Comparison of ENCODE assay signal across 8 mouse cellular contexts in the genomic region with DNA sequence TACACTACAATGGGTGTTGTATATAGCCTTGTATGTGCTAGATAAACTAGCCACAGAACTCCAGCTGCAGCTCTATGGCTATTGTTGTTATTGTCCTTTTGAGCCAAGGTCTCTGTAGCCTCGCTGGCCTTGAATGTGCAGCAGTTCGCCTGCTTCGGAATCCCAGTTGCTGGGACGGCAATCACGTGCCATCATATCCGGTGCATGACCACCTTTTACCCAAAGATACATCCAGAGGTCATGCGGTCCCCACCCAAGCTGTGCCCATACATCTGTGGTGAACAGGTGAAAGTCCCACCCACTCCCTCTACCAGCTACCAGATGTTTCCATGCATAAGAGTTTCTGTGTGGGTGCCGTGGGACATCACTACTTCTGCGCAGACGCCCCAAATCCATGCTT. TPM values are rescaled to one million over a fixed set of nuclear protein-coding genes. Genes with fewer than 3 reads are reported as not detected.
A peak's percentile ranks its signal among the peaks of the same experiment; 100 is the strongest.
DNase-seq lines count a peak whose midpoint lies in the region; ATAC-seq and TF ChIP-seq lines count a peak whose summit lies in the region.

No protein-coding gene starts in this region.

- no peaks in the 10 kb centered on the region for H3K27me3 ChIP-seq in kidney, adult 2 months (replicated peaks; ENCODE audit: control insufficient read depth, insufficient read depth, low read length)
- peaks cover 20% of the 10 kb centered on the region for H3K27me3 ChIP-seq in hindbrain, embryonic 16.5 days (replicated peaks; ENCODE audit: control insufficient read depth, insufficient read depth, low read length)

- H3K9ac ChIP-seq in hindbrain, embryonic 16.5 days (ENCODE audit: low read depth, low read length): no peak overlapping the region; the same call in 1 of the 2 replicates

- TF ChIP-seq CTCF in kidney, adult 2 months (conservative IDR thresholded peaks at IDR 0.05; ENCODE audit: insufficient read depth, insufficient read length, low read depth, low read length): no peak

- H3K27ac ChIP-seq in kidney, adult 2 months (ENCODE audit: insufficient read depth, low read depth, low read length): no peak overlapping the region; the same call in 1 of the 2 replicates
- no peak overlapping the region for H3K27ac ChIP-seq in brown adipose tissue, adult 24 weeks (replicated peaks; ENCODE audit: low read depth, low read length)
- peak overlapping the region; percentile 79; the same call in 1 of the 2 replicates for H3K27ac ChIP-seq in hindbrain, embryonic 16.5 days (ENCODE audit: low read depth, low read length)

- ATAC-seq in hindbrain, embryonic 16.5 days: no peak; the same call in 1 of the 2 replicates
- ATAC-seq in megakaryocyte-erythroid progenitor cell, adult 5-6 weeks (replicated peaks; ENCODE audit: low FRiP score, low TSS enrichment, poor library complexity, severe bottlenecking): 0 out of 2 replicates have a peak, but pooled peaks have one; percentile 5

- peak overlapping the region; percentile 66 for H3K4me2 ChIP-seq in hindbrain, embryonic 16.5 days (ENCODE audit: low read length)

- peak; percentile 7 for DNase-seq in kidney, adult 2 months
- no peak for DNase-seq in kidney, postnatal 36 days
- no peak for DNase-seq in adipocyte (ENCODE audit: low spot score)
- DNase-seq in layer of hippocampus, adult 18-20 months (ENCODE audit: low spot score in 2 of 2): no peak
- no peak for DNase-seq in cerebellum, postnatal 4 days (ENCODE audit: low spot score in 2 of 2)

- no peak overlapping the region for H3K4me3 ChIP-seq in kidney, adult 2 months (ENCODE audit: insufficient read depth, low read depth, low read length)
- 0 out of 2 replicates have a peak overlapping the region, but pooled peaks have one; percentile 7 for H3K4me3 ChIP-seq in brown adipose tissue, adult 24 weeks (ENCODE audit: insufficient read depth, low read depth, low read length)
- H3K4me3 ChIP-seq in hindbrain, embryonic 16.5 days (ENCODE audit: low read length): peak overlapping the region; percentile 85

- peaks cover 6% of the 10 kb centered on the region; the same call in 1 of the 2 replicates for H3K4me1 ChIP-seq in kidney, adult 2 months (ENCODE audit: control insufficient read depth, insufficient read depth, low read length)
- no peaks in the 10 kb centered on the region for H3K4me1 ChIP-seq in brown adipose tissue, adult 24 weeks (ENCODE audit: control insufficient read depth, insufficient read depth, insufficient read length, low read length)
- H3K4me1 ChIP-seq in hindbrain, embryonic 16.5 days (ENCODE audit: control insufficient read depth, insufficient read depth, low read depth, low read length): peaks cover 24% of the 10 kb centered on the region

- no peaks in the 10 kb centered on the region for H3K9me3 ChIP-seq in hindbrain, embryonic 16.5 days (ENCODE audit: control insufficient read depth, low read length)

- H3K36me3 ChIP-seq in kidney, adult 2 months (ENCODE audit: control insufficient read depth, insufficient read depth, low read length): peaks cover 4% of the 10 kb centered on the region; the same call in 1 of the 2 replicates
- H3K36me3 ChIP-seq in hindbrain, embryonic 16.5 days (ENCODE audit: control insufficient read depth, insufficient read depth, low read length): no peaks in the 10 kb centered on the region

- WGBS in kidney, adult 2 months: 35% methylated on average over 10 of the region's 10 CpGs
- WGBS in hindbrain, embryonic 16.5 days: 39% methylated on average over 10 of the region's 10 CpGs

- TF ChIP-seq POLR2A in kidney, adult 2 months (IDR thresholded peaks at IDR 0.05; ENCODE audit: low read depth, low read length): no peak

RNA-seq across cellular contexts. Expression of a gene that starts 1.4 kb away (rescaled TPM):
- 121 and 124 TPM in 2 replicates for polyA plus RNA-seq in kidney, adult 2 months (2012; rRNA removed)
- polyA plus RNA-seq in brown adipose tissue, adult 24 weeks (2012; ENCODE audit: insufficient read depth, insufficient read length, missing spikeins): 107 and 161 TPM in 2 replicates
- polyA plus RNA-seq in hindbrain, embryonic 16.5 days (2015; fragmentation: Nextera tagmentation; extraction: Ambion mirVana): 43.2 and 44.7 TPM in 2 replicates
- total RNA-seq in megakaryocyte-erythroid progenitor cell, adult 5-6 weeks (2014; fragmentation: Nextera tagmentation): 17.9 and 21.2 TPM in 2 replicates
- total RNA-seq in megakaryocyte-erythroid progenitor cell, adult 5-6 weeks (2017): 3.0 and 6.2 TPM in 2 replicates
- total RNA-seq in layer of hippocampus, adult 18-20 months (2021): 100 to 1,000 TPM; 374 to 393 TPM

RNA-seq across cellular contexts. Expression of a gene that starts 2.2 kb away (rescaled TPM):
- 110 and 124 TPM in 2 replicates for polyA plus RNA-seq in kidney, adult 2 months (2012; rRNA removed)
- not detected in 2 replicates for polyA plus RNA-seq in brown adipose tissue, adult 24 weeks (2012; ENCODE audit: insufficient read depth, insufficient read length, missing spikeins)
- polyA plus RNA-seq in hindbrain, embryonic 16.5 days (2015; fragmentation: Nextera tagmentation; extraction: Ambion mirVana): 5.1 and 6.3 TPM in 2 replicates
- not detected in 2 replicates for total RNA-seq in megakaryocyte-erythroid progenitor cell, adult 5-6 weeks (2014; fragmentation: Nextera tagmentation)
- total RNA-seq in megakaryocyte-erythroid progenitor cell, adult 5-6 weeks (2017): not detected in 2 replicates
- total RNA-seq in layer of hippocampus, adult 18-20 months (2021): 1 to 10 TPM in 1 of 2 experiments, under 1 TPM in 1; 0.71 to 1.2 TPM

RNA-seq across cellular contexts. Expression of a gene that starts 17.2 kb away (rescaled TPM):
- 2.0 and 4.9 TPM in 2 replicates for polyA plus RNA-seq in kidney, adult 2 months (2012; rRNA removed)
- 1.3 and 4.3 TPM in 2 replicates for polyA plus RNA-seq in brown adipose tissue, adult 24 weeks (2012; ENCODE audit: insufficient read depth, insufficient read length, missing spikeins)
- 3.8 and 4.7 TPM in 2 replicates for polyA plus RNA-seq in hindbrain, embryonic 16.5 days (2015; fragmentation: Nextera tagmentation; extraction: Ambion mirVana)
- 20.4 and 33.4 TPM in 2 replicates for total RNA-seq in megakaryocyte-erythroid progenitor cell, adult 5-6 weeks (2014; fragmentation: Nextera tagmentation)
- total RNA-seq in megakaryocyte-erythroid progenitor cell, adult 5-6 weeks (2017): 0.65 and 1.8 TPM in 2 replicates
- total RNA-seq in layer of hippocampus, adult 18-20 months (2021): 1 to 10 TPM; 1.1 to 1.4 TPM

RNA-seq across cellular contexts. Expression of a gene that starts 19.6 kb away (rescaled TPM):
- polyA plus RNA-seq in kidney, adult 2 months (2012; rRNA removed): 0.13 TPM in 1 of 2 replicates, not detected in the other
- polyA plus RNA-seq in brown adipose tissue, adult 24 weeks (2012; ENCODE audit: insufficient read depth, insufficient read length, missing spikeins): not detected in 2 replicates
- polyA plus RNA-seq in hindbrain, embryonic 16.5 days (2015; fragmentation: Nextera tagmentation; extraction: Ambion mirVana): not detected in 2 replicates
- not detected in 2 replicates for total RNA-seq in megakaryocyte-erythroid progenitor cell, adult 5-6 weeks (2014; fragmentation: Nextera tagmentation)
- 0.91 TPM in 1 of 2 replicates, not detected in the other for total RNA-seq in megakaryocyte-erythroid progenitor cell, adult 5-6 weeks (2017)
- not detected for total RNA-seq in layer of hippocampus, adult 18-20 months (2021)

RNA-seq across cellular contexts. Expression of a gene that starts 26.5 kb away (rescaled TPM):
- polyA plus RNA-seq in kidney, adult 2 months (2012; rRNA removed): 2.1 and 2.9 TPM in 2 replicates
- 2.4 and 2.9 TPM in 2 replicates for polyA plus RNA-seq in brown adipose tissue, adult 24 weeks (2012; ENCODE audit: insufficient read depth, insufficient read length, missing spikeins)
- 362 and 407 TPM in 2 replicates for polyA plus RNA-seq in hindbrain, embryonic 16.5 days (2015; fragmentation: Nextera tagmentation; extraction: Ambion mirVana)
- total RNA-seq in megakaryocyte-erythroid progenitor cell, adult 5-6 weeks (2014; fragmentation: Nextera tagmentation): not detected in 2 replicates
- 0.08 TPM in 1 of 2 replicates, not detected in the other for total RNA-seq in megakaryocyte-erythroid progenitor cell, adult 5-6 weeks (2017)
- total RNA-seq in layer of hippocampus, adult 18-20 months (2021): 100 to 1,000 TPM; 515 to 565 TPM

Comparison
In these comparisons a context has a peak if more than half of its experiments do, and no peak if none do; other contexts are left out.
1. RNA of a gene that starts 2.2 kb away (polyA plus RNA-seq): 110 to 124 TPM in kidney, adult 2 months; 5.1 to 6.3 TPM in hindbrain, embryonic 16.5 days and not detected in brown adipose tissue, adult 24 weeks; every median in the first group is over 10 times any median in the second.